In the genomic region with DNA sequence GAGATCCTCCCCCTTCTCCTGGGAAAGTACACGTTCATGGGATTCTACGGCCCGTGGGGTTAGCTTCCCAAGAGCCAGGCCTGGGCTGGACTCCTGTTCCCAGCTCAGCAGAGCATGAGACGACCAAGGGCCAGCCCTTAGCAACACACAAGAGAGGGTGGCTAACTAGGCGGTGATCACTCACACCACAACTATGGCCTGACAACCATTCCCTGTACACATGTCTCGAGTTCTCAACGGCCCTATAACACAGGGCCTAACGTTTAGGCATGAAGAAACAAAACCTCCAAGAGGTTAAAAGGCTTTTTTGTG, we compare ENCODE assay signal across 12 mouse cellular contexts. TPM values are rescaled to one million over a fixed set of nuclear protein-coding genes. Genes with fewer than 3 reads are reported as not detected.
A peak's percentile ranks its signal among the peaks of the same experiment; 100 is the strongest.
DNase-seq lines count a peak whose midpoint lies in the region; ATAC-seq and TF ChIP-seq lines count a peak whose summit lies in the region.
"Had no signal": no experiment of that assay in that cellular context is flagged by ENCODE, and none has a peak within 500 bp of the region (broad histone marks: within the 10 kb centered on the region; RNA-seq: fewer than 3 reads in every experiment).

No protein-coding gene starts in this region.

- H3K4me1 ChIP-seq in heart, embryonic 11.5 days (ENCODE audit: control insufficient read depth, insufficient read depth, low read length), result no peaks in the 10 kb centered on the region
- peaks cover 6% of the 10 kb centered on the region; the same call in 1 of the 2 replicates for H3K4me1 ChIP-seq in liver, postnatal 0 days (ENCODE audit: insufficient read depth)
- peaks cover 24% of the 10 kb centered on the region for H3K4me1 ChIP-seq in limb, embryonic 12.5 days (replicated peaks)
- no peaks in the 10 kb centered on the region for H3K4me1 ChIP-seq in stomach, postnatal 0 days (replicated peaks; ENCODE audit: control insufficient read depth, insufficient read depth)

- no peak for TF ChIP-seq EP300 in liver, postnatal 0 days (IDR thresholded peaks at IDR 0.05; ENCODE audit: low read depth)
- TF ChIP-seq EP300 in stomach, postnatal 0 days (optimal IDR thresholded peaks at IDR 0.05), result no peak

- H3K27ac ChIP-seq in heart, embryonic 11.5 days (ENCODE audit: low read depth, low read length), result no peak overlapping the region
- H3K27ac ChIP-seq in liver, postnatal 0 days (ENCODE audit: low read depth), result peak overlapping the region; percentile 90
- H3K27ac ChIP-seq in limb, embryonic 12.5 days, result peak overlapping the region; percentile 62; the same call in 1 of the 2 replicates
- H3K27ac ChIP-seq in stomach, postnatal 0 days (replicated peaks), result peak overlapping the region; percentile 24; the same call in 1 of the 2 replicates

- no peak overlapping the region for H3K4me2 ChIP-seq in heart, embryonic 11.5 days
- no peak overlapping the region for H3K4me2 ChIP-seq in liver, postnatal 0 days (ENCODE audit: low read depth, low read length)
- H3K4me2 ChIP-seq in limb, embryonic 12.5 days, result no peak overlapping the region
- H3K4me2 ChIP-seq in stomach, postnatal 0 days (replicated peaks; ENCODE audit: low read depth), result no peak overlapping the region

- 66% methylated on average over 8 of the region's 8 CpGs for WGBS in heart, embryonic 11.5 days (ENCODE audit: insufficient replicate concordance)
- WGBS in liver, postnatal 0 days (ENCODE audit: insufficient replicate concordance), result 80% methylated on average over 8 of the region's 8 CpGs
- WGBS in limb, embryonic 12.5 days, result 56% methylated on average over 8 of the region's 8 CpGs
- WGBS in stomach, postnatal 0 days, result 55% methylated on average over 8 of the region's 8 CpGs

- H3K4me3 ChIP-seq in heart, embryonic 11.5 days (ENCODE audit: low read depth, low read length), result no peak overlapping the region
- H3K4me3 ChIP-seq in liver, postnatal 0 days (ENCODE audit: low read depth, low read length), result no peak overlapping the region
- no peak overlapping the region for H3K4me3 ChIP-seq in limb, embryonic 12.5 days (replicated peaks)
- no peak overlapping the region for H3K4me3 ChIP-seq in stomach, postnatal 0 days (ENCODE audit: low read depth, low read length)

- no peak for ATAC-seq in heart, embryonic 11.5 days (replicated peaks; ENCODE audit: insufficient number of reproducible peaks, low FRiP score, low TSS enrichment)
- ATAC-seq in liver, postnatal 0 days, result no peak
- no peak for ATAC-seq in limb, embryonic 12.5 days (ENCODE audit: insufficient number of reproducible peaks, insufficient read depth, low FRiP score, low TSS enrichment, low read depth)
- ATAC-seq in stomach, postnatal 0 days (ENCODE audit: low FRiP score, low TSS enrichment), result no peak
- ATAC-seq: forebrain, postnatal 0 days had no signal

- no peak for TF ChIP-seq CTCF in liver, postnatal 0 days (IDR thresholded peaks at IDR 0.05; ENCODE audit: low read depth)
- no peak for TF ChIP-seq CTCF in stomach, postnatal 0 days (IDR thresholded peaks at IDR 0.05; ENCODE audit: low read depth)

- no peak for DNase-seq in heart, postnatal 4 days
- peak; percentile 13 for DNase-seq in liver, postnatal 0 days
- DNase-seq in liver, result no peak
- DNase-seq in stomach, postnatal 0 days (ENCODE audit: low spot score), result no peak
- DNase-seq in left cerebral cortex, adult 18-20 months (ENCODE audit: low spot score in 2 of 2), result no peak
- DNase-seq in gastrocnemius, adult 8-10 months (ENCODE audit: low spot score in 2 of 2), result no peak
- DNase-seq: cerebellum, adult 11-12 months; forebrain, postnatal 0 days; lung, adult 2 months; right cerebral cortex, postnatal 14 days had no signal

- peak overlapping the region; percentile 28; the same call in 1 of the 2 replicates for H3K9ac ChIP-seq in heart, embryonic 11.5 days (ENCODE audit: low read depth, low read length)
- H3K9ac ChIP-seq in liver, postnatal 0 days (replicated peaks), result no peak overlapping the region
- H3K9ac ChIP-seq in limb, embryonic 12.5 days (replicated peaks), result 0 out of 2 replicates have a peak overlapping the region, but pooled peaks have one; percentile 8
- H3K9ac ChIP-seq in stomach, postnatal 0 days (ENCODE audit: low read length), result peak overlapping the region; percentile 3; the same call in 1 of the 2 replicates
- H3K9ac ChIP-seq: forebrain, postnatal 0 days had no signal

- peaks cover 3% of the 10 kb centered on the region; the same call in 1 of the 2 replicates for H3K36me3 ChIP-seq in heart, embryonic 11.5 days (ENCODE audit: control insufficient read depth, insufficient read depth, low read length)
- H3K36me3 ChIP-seq in liver, postnatal 0 days (replicated peaks; ENCODE audit: insufficient read depth, low read length), result peaks cover 7% of the 10 kb centered on the region; the same call in 1 of the 2 replicates
- H3K36me3 ChIP-seq in limb, embryonic 12.5 days, result peaks cover 11% of the 10 kb centered on the region; the same call in 1 of the 2 replicates
- H3K36me3 ChIP-seq in stomach, postnatal 0 days (ENCODE audit: control insufficient read depth, insufficient read depth, low read length), result no peaks in the 10 kb centered on the region

- H3K27me3 ChIP-seq in heart, embryonic 11.5 days (ENCODE audit: control insufficient read depth, insufficient read depth, low read length), result no peaks in the 10 kb centered on the region
- H3K27me3 ChIP-seq in liver, postnatal 0 days (ENCODE audit: insufficient read depth, low read length), result no peaks in the 10 kb centered on the region
- no peaks in the 10 kb centered on the region for H3K27me3 ChIP-seq in limb, embryonic 12.5 days
- no peaks in the 10 kb centered on the region for H3K27me3 ChIP-seq in stomach, postnatal 0 days (ENCODE audit: control insufficient read depth, insufficient read depth, low read length)

- H3K9me3 ChIP-seq in heart, embryonic 11.5 days (replicated peaks; ENCODE audit: control insufficient read depth, low read length), result no peaks in the 10 kb centered on the region
- H3K9me3 ChIP-seq in liver, postnatal 0 days (ENCODE audit: low read length), result no peaks in the 10 kb centered on the region
- H3K9me3 ChIP-seq in limb, embryonic 12.5 days, result no peaks in the 10 kb centered on the region
- no peaks in the 10 kb centered on the region for H3K9me3 ChIP-seq in stomach, postnatal 0 days (ENCODE audit: control insufficient read depth, low read length)

RNA-seq across cellular contexts. Expression of a gene that starts 29.2 kb away (rescaled TPM):
- polyA plus RNA-seq in heart, embryonic 11.5 days (2014; fragmentation: Nextera tagmentation; extraction: Ambion mirVana), result 2.2 and 2.9 TPM in 2 replicates
- total RNA-seq in heart, postnatal 4 days (2021), result under 1 TPM; 0.76 to 0.88 TPM
- polyA plus RNA-seq in liver, postnatal 0 days (2015; fragmentation: Nextera tagmentation; extraction: Ambion mirVana), result 5.1 and 5.7 TPM in 2 replicates
- 2.6 and 6.9 TPM in 2 replicates for polyA plus RNA-seq in limb, embryonic 12.5 days (2016; fragmentation: Nextera tagmentation; extraction: Ambion mirVana)
- polyA plus RNA-seq in stomach, postnatal 0 days (2015; fragmentation: Nextera tagmentation; extraction: Ambion mirVana), result 45.3 and 59.7 TPM in 2 replicates
- 10 to 100 TPM; 11.0 to 12.6 TPM for total RNA-seq in left cerebral cortex, adult 18-20 months (2021)
- 10 to 100 TPM; 12.3 to 17.7 (median 14.3) TPM for total RNA-seq in gastrocnemius, adult 8-10 months (2022)

RNA-seq across cellular contexts. Expression of a gene that starts 51.0 kb away (rescaled TPM):
- polyA plus RNA-seq in heart, embryonic 11.5 days (2014; fragmentation: Nextera tagmentation; extraction: Ambion mirVana), result 525 and 599 TPM in 2 replicates
- total RNA-seq in heart, postnatal 4 days (2021), result 100 to 1,000 TPM; 276 to 285 TPM
- 216 and 227 TPM in 2 replicates for polyA plus RNA-seq in liver, postnatal 0 days (2015; fragmentation: Nextera tagmentation; extraction: Ambion mirVana)
- 589 and 620 TPM in 2 replicates for polyA plus RNA-seq in limb, embryonic 12.5 days (2016; fragmentation: Nextera tagmentation; extraction: Ambion mirVana)
- polyA plus RNA-seq in stomach, postnatal 0 days (2015; fragmentation: Nextera tagmentation; extraction: Ambion mirVana), result 445 and 456 TPM in 2 replicates
- total RNA-seq in left cerebral cortex, adult 18-20 months (2021), result 100 to 1,000 TPM; 307 to 330 TPM
- total RNA-seq in gastrocnemius, adult 8-10 months (2022), result 100 to 1,000 TPM; 173 to 188 (median 177) TPM
